Mouse (Mus musculus) heart, postnatal 0 days (tissue): ENCODE measurements at regions not wholly inside any gene's neighbourhood (a gene's known extent, or its start where the extent isn't known, plus 50 kb on each side); places are given as distances from the start of the nearest gene placed in this dataset.

Source experiments
- CTCF ChIP-seq: IDR thresholded peaks from 2 replicates; pipeline ENCODE4 v1.5.1; 2016; ENCODE audit warnings: antibody characterized with exemption, control low read depth, low read depth
- EP300 ChIP-seq: IDR thresholded peaks from 2 replicates; pipeline ENCODE4 v1.6.1; 2016; ENCODE audit warnings: antibody characterized with exemption, low read depth

GRCm38 (mm10) chr8:117854942-117855491, 53.3 kb upstream of the Mphosph6 start:
- TF ChIP-seq CTCF: no peak
- no peak for TF ChIP-seq EP300
